Mouse (Mus musculus) G1E (cell line): ENCODE measurements around the gene Snx10. TPM values are rescaled to one million over a fixed set of nuclear protein-coding genes. Genes with fewer than 3 reads are reported as not detected.

ENCODE experiments used
- ATAC-seq: 2 replicates; pipeline ENCODE4 v1.8.0; 2016; ENCODE audit warnings: mild to moderate bottlenecking; ENCODE audit not compliant: insufficient number of reproducible peaks, poor library complexity, low FRiP score, severe bottlenecking; ENCODE audit errors: extremely low read depth
- DNase-seq: peaks from one replicate; pipeline ENCODE4 v3.0.0; 2012; ENCODE audit warnings: low spot score
- H3K27me3 ChIP-seq: 2 replicates; pipeline ENCODE4 v1.6.1; 2012; ENCODE audit warnings: mild to moderate bottlenecking, low read length, inconsistent platforms; ENCODE audit not compliant: insufficient read depth
- H3K36me3 ChIP-seq: replicated peaks from 2 replicates; pipeline ENCODE3; 2012; ENCODE audit warnings: mild to moderate bottlenecking, inconsistent platforms
- H3K4me1 ChIP-seq: 2 replicates; pipeline ENCODE4 v1.6.1; 2012; ENCODE audit warnings: low read depth, low read length, inconsistent platforms, mixed read lengths; ENCODE audit not compliant: insufficient read depth
- H3K4me3 ChIP-seq: 2 replicates; pipeline ENCODE4 v1.5.1; 2012; ENCODE audit warnings: low read depth, mild to moderate bottlenecking, inconsistent platforms, low read length, moderate library complexity, mixed read lengths
- H3K9me3 ChIP-seq: replicated peaks from 2 replicates; pipeline ENCODE4 v1.6.1; 2012; ENCODE audit warnings: inconsistent platforms
- CTCF ChIP-seq: IDR thresholded peaks from 2 replicates; pipeline ENCODE4 v1.5.1; 2012; ENCODE audit warnings: low read depth, low read length, inconsistent platforms, mixed read lengths
- GATA1 ChIP-seq: IDR thresholded peaks from 2 replicates; pipeline ENCODE4 v1.6.1; 2012; ENCODE audit warnings: borderline replicate concordance, low read length, inconsistent platforms, mixed read lengths
- GATA2 ChIP-seq: IDR thresholded peaks from 2 replicates; pipeline ENCODE4 v1.6.1; 2012; ENCODE audit warnings: low read depth, low read length, inconsistent platforms, borderline replicate concordance
- POLR2AphosphoS5 ChIP-seq: IDR thresholded peaks from 2 replicates; pipeline ENCODE4 v1.6.1; 2012; ENCODE audit warnings: low read depth, low read length, inconsistent platforms; ENCODE audit not compliant: insufficient replicate concordance
- TAL1 ChIP-seq: conservative IDR thresholded peaks from 2 replicates; pipeline ENCODE4 v1.6.1; 2012; ENCODE audit warnings: low read depth, low read length, inconsistent platforms, mixed read lengths
- polyA plus RNA-seq: library from polyadenylated mRNA; stranded (reverse); fragments of >175 nt; gene quantifications from 2 replicates; pipeline ENCODE4 v1.2.3, GENCODE M21; 2012
- total RNA-seq, 2 experiments: library from RNA; stranded (forward) in 1 of 2; stranded (reverse) in 1 of 2; fragments of 200-1000 nt in 1 of 2; fragments of >200 nt in 1 of 2; fragmentation: Nextera tagmentation in 1 of 2; gene quantifications; 2 replicates each; pipeline ENCODE4 v1.2.3; 2014 to 2017

Snx10 gene
- total and polyA plus RNA-seq, 3 experiments: 1.5 TPM; not detected in 2

DNA sequence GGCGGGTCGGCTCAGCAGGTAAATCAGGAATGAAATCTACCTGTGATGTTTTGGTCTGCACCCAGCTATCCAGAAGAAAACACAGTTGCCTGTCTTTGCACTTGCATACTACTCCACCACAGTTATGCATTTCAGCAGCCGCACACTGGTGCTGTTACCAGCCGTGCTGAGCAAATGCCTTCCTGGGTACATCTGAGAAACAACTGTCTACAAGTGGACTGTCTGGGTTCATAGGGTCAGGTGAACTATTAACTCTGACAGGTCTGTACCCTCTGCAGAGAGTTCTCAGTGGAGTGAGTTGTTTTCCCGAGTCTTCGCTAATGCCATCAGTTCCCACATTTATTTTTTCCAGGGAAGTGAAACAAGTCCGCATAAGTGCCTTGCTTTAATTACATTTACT lies 17.7 kb downstream of the Snx10 start:
- H3K4me3 ChIP-seq: no peak overlapping the region
- ATAC-seq (no peak), DNase-seq (no peak)
- H3K4me1 ChIP-seq: no peaks in the 10 kb centered on the region
- peaks cover 4% of the 10 kb centered on the region for H3K27me3 ChIP-seq
- no peaks in the 10 kb centered on the region for H3K36me3 ChIP-seq
- no peaks in the 10 kb centered on the region for H3K9me3 ChIP-seq
- no peak for TF ChIP-seq GATA2
- no peak for TF ChIP-seq CTCF

DNA sequence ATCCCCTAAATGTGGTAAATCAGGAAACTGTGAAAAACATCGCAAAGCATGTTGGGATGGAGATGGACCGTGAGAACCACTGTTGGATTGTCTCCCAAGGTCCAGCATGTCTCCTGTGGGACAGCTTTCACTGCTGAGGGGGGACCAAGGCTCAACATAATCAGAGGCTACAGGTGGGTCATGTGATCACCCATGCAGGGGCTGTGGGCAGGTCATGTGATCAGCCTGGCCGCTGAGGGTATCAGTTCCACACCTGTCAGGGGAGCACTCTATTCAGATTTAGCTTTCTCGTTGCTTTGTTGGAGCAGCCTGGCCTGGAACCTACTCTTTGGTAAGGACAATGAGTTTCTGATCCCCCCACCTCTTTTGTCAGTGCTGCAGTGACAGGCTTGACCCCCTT lies 18.4 kb downstream of the Snx10 start:
- peaks cover 2% of the 10 kb centered on the region; the same call in 1 of the 2 replicates for H3K27me3 ChIP-seq
- H3K9me3 ChIP-seq: no peaks in the 10 kb centered on the region
- DNase-seq: no peak
- H3K4me3 ChIP-seq: no peak overlapping the region
- no peaks in the 10 kb centered on the region for H3K4me1 ChIP-seq
- ATAC-seq: no peak
- H3K36me3 ChIP-seq: no peaks in the 10 kb centered on the region
- no peak for TF ChIP-seq CTCF
- no peak for TF ChIP-seq GATA2
- no peak for TF ChIP-seq GATA1
- no peak for TF ChIP-seq POLR2AphosphoS5
- no peak for TF ChIP-seq TAL1

GRCm38 (mm10) chr6:51543639-51544117 lies 20.0 kb downstream of the Snx10 start:
- Histone ChIP-seq H3K4me1 (no peaks in the 10 kb centered on the region), H3K4me3 (no peak overlapping the region), H3K36me3 (no peaks in the 10 kb centered on the region), H3K27me3 (peaks cover 2% of the 10 kb centered on the region; the same call in 1 of the 2 replicates), H3K9me3 (no peaks in the 10 kb centered on the region)
- no peak for DNase-seq
- no peak for ATAC-seq
- no peak for TF ChIP-seq GATA1
- no peak for TF ChIP-seq POLR2AphosphoS5
- no peak for TF ChIP-seq GATA2
- TF ChIP-seq CTCF: no peak
- TF ChIP-seq TAL1: no peak

- no peak for DNase-seq
Observed at GRCm38 (mm10) chr6:51544118-51544681, 20.5 kb downstream of the Snx10 start.

DNA sequence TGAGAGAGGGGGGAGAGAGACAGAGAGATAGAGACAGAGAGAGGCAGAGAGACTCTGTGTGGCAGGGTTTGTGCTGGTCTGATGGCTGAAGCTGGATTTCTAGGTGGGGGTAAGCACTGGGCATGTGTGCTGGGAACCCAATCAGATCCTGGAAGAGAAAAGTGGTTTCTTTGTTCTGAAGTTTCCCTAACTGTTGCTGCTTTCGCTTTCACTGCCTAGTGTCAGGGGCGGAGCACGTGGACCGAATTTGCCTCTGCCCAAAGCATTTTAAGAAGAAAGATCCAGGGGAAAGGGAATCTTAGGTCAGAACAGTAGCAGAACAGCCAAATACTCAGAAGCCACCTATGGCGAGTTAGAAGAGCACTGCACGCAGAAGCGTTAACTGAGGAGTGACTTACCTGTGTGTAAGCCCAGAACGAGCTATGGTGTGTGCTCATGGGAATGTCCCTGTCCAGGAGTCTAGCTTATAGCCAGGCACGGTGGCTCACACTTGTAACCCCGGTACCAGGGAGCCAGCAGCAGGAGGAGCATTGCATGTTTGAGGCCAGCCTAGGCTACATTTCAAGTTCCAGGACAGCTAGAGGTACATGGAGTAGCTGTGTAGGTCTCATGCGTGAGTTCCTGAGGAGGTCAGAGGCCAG lies 21.6 kb downstream of the Snx10 start:
- no peak for DNase-seq
- ATAC-seq: no peak
- no peaks in the 10 kb centered on the region for H3K36me3 ChIP-seq
- H3K27me3 ChIP-seq: peaks cover 2% of the 10 kb centered on the region; the same call in 1 of the 2 replicates
- TF ChIP-seq TAL1 (no peak), CTCF (no peak), GATA2 (no peak), POLR2AphosphoS5 (no peak), GATA1 (no peak)
- H3K4me1 ChIP-seq: no peaks in the 10 kb centered on the region
- no peak overlapping the region for H3K4me3 ChIP-seq
- no peaks in the 10 kb centered on the region for H3K9me3 ChIP-seq

More at GRCm38 (mm10) chr6:51544118-51544681, 20.5 kb downstream of the Snx10 start:
- H3K4me1 ChIP-seq: no peaks in the 10 kb centered on the region
- no peak overlapping the region for H3K4me3 ChIP-seq
- no peaks in the 10 kb centered on the region for H3K9me3 ChIP-seq
- no peaks in the 10 kb centered on the region for H3K36me3 ChIP-seq
- no peak for TF ChIP-seq GATA2
- TF ChIP-seq CTCF: no peak
- no peak for TF ChIP-seq POLR2AphosphoS5
- TF ChIP-seq TAL1: no peak
- no peak for TF ChIP-seq GATA1
- ATAC-seq: no peak
- peaks cover 2% of the 10 kb centered on the region; the same call in 1 of the 2 replicates for H3K27me3 ChIP-seq

DNA sequence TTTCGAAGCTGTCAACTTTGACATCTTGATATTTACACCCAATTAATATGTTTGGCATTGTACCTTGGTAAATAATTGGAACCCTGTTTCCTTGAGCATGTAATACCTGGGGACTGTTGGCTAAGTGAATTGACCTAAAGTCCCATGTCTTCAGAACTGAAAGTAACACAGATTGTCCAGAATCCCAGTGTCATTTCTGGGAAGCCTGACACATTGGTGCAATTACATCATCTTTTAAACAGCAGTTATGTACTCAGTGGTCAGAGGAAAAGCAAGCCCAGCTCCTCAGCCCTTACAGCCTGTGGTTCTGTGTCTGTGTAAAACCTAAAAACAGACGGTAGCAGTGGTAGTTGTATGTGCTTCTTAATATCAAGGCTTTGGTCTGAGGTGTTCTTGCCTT lies 22.4 kb downstream of the Snx10 start:
- Histone ChIP-seq H3K36me3 (no peaks in the 10 kb centered on the region), H3K4me3 (no peak overlapping the region), H3K4me1 (no peaks in the 10 kb centered on the region), H3K27me3 (peaks cover 2% of the 10 kb centered on the region; the same call in 1 of the 2 replicates), H3K9me3 (no peaks in the 10 kb centered on the region)
- DNase-seq (no peak), ATAC-seq (no peak)
- TF ChIP-seq CTCF (no peak), POLR2AphosphoS5 (no peak)

DNA sequence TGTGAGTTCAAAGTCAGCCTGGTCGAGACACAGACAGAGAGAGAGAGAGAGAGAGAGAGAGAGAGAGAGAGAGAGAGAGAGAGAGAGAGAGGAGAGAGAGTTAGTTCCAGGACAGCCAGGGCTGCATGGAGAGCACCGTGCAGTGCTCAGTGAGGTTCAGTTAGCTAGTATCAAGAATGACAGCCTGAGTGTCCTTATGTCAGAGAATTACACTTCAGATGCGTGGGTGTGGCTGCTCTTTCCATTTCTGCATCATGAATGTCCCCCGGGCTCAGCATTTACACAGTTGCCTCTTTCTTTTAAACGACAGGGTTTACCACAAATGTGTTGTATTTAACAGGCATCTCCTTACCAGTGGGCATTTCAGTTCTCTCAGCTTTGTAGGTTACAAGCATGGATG lies 25.1 kb downstream of the Snx10 start:
- no peaks in the 10 kb centered on the region for H3K4me1 ChIP-seq
- ATAC-seq (no peak), DNase-seq (no peak)
- TF ChIP-seq GATA2 (no peak), CTCF (no peak), TAL1 (no peak), GATA1 (no peak)
- H3K27me3 ChIP-seq: no peaks in the 10 kb centered on the region; the same call in 1 of the 2 replicates
- no peaks in the 10 kb centered on the region for H3K9me3 ChIP-seq
- no peaks in the 10 kb centered on the region for H3K36me3 ChIP-seq
- H3K4me3 ChIP-seq: no peak overlapping the region
